Mouse (Mus musculus) G1E (cell line): Measurements from ENCODE around the gene Itfg1.

Source experiments
- CTCF ChIP-seq: IDR thresholded peaks from 2 replicates; pipeline ENCODE4 v1.5.1; 2012; ENCODE audit warnings: low read depth, low read length, inconsistent platforms, mixed read lengths
- POLR2AphosphoS5 ChIP-seq: IDR thresholded peaks from 2 replicates; pipeline ENCODE4 v1.6.1; 2012; ENCODE audit warnings: low read depth, low read length, inconsistent platforms; ENCODE audit not compliant: insufficient replicate concordance

DNA sequence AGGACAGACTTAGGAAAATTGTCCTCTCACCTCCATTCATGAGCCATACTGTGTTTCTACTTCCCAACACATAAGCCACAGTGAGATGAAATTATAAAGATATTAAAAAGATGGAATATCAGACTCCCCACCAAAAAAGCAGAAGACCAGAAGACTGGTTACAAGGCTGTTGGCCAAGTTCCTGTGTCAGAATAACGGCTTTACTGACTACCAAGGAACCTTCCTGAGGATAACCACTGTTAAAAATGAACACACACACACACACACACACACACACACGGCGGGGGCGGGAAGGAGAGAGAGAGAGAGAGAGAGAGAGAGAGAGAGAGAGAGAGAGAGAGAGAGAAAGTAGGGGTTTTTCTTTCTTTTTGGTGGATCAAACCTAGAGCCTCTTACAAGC is 52.8 kb downstream of the Itfg1 start:
- TF ChIP-seq CTCF (no peak), POLR2AphosphoS5 (no peak)
